Mouse (Mus musculus) CH12F3 (cell line): ENCODE measurements around the gene Kmt5c.

Experiments used
- in situ Hi-C: fragments of 300-500 bp; cut with MboI; formaldehyde crosslinking; loops from 2 replicates; pipeline ENCODE4 v1.14.3; 2020; ENCODE audit warnings: low sequenced_read_pairs

Gene Kmt5c

GRCm38 (mm10) chr7:4744886-4745285 lies 5.0 kb downstream of the Kmt5c start:
- in situ Hi-C loops, result no loop called here

- in situ Hi-C loops, result no loop called here
These were observed 6.5 kb downstream of the Kmt5c start for GRCm38 (mm10) chr7:4746326-4746980.

- in situ Hi-C loops, result no loop called here
These were observed 7.4 kb downstream of the Kmt5c start for GRCm38 (mm10) chr7:4747156-4747899.

- in situ Hi-C loops, result no loop called here
These were observed 8.4 kb downstream of the Kmt5c start for GRCm38 (mm10) chr7:4748321-4748720.

- in situ Hi-C loops, result no loop called here
These were observed 9.3 kb downstream of the Kmt5c start for GRCm38 (mm10) chr7:4749169-4749568.

- in situ Hi-C loops, result no loop called here
These were observed 12.3 kb downstream of the Kmt5c start for GRCm38 (mm10) chr7:4751971-4752820.

GRCm38 (mm10) chr7:4752821-4753570 lies 13.1 kb downstream of the Kmt5c start, which contains the start of gene Cox6b2:
Gene Cox6b2 (minus strand): TSS chr7:4753094.
- in situ Hi-C loops, result no loop called here

GRCm38 (mm10) chr7:4759670-4760069 lies 19.8 kb downstream of the Kmt5c start:
- in situ Hi-C loops, result no loop called here

- in situ Hi-C loops, result no loop called here
These were observed 25.2 kb downstream of the Kmt5c start for GRCm38 (mm10) chr7:4764946-4765710.

- in situ Hi-C loops, result no loop called here
These were observed 31.3 kb downstream of the Kmt5c start, which contains the start of gene Fam71e2 for GRCm38 (mm10) chr7:4771202-4771601. Gene Fam71e2 (minus strand): TSS chr7:4771302.

GRCm38 (mm10) chr7:4776131-4776530 lies 36.2 kb downstream of the Kmt5c start:
- in situ Hi-C loops, result no loop called here

- in situ Hi-C loops, result no loop called here
These were observed 37.2 kb downstream of the Kmt5c start for GRCm38 (mm10) chr7:4776861-4777830.

GRCm38 (mm10) chr7:4777851-4778637 lies 38.1 kb downstream of the Kmt5c start:
- in situ Hi-C loops, result no loop called here

GRCm38 (mm10) chr7:4779921-4780320 lies 40.0 kb downstream of the Kmt5c start:
- in situ Hi-C loops, result no loop called here

- in situ Hi-C loops, result no loop called here
These were observed 42.2 kb downstream of the Kmt5c start for GRCm38 (mm10) chr7:4782130-4782529.

GRCm38 (mm10) chr7:4782759-4783158 lies 42.8 kb downstream of the Kmt5c start, which contains the start of the genes Il11 and Tmem190:
Gene Il11 (minus strand): TSS chr7:4782859.
Gene Tmem190 (plus strand): TSS chr7:4782937.
- in situ Hi-C loops, result no loop called here

- in situ Hi-C loops, result no loop called here
These were observed 43.9 kb downstream of the Kmt5c start for GRCm38 (mm10) chr7:4783667-4784268.
